10 mouse cellular contexts compared by ENCODE assay signal in genomic region chr12:73585850-73586249, GRCm38 (mm10). TPM values are rescaled to one million over a fixed set of nuclear protein-coding genes. Genes with fewer than 3 reads are reported as not detected.
DNase-seq lines count a peak whose midpoint lies in the region; ATAC-seq and TF ChIP-seq lines count a peak whose summit lies in the region.
"Had no signal": no experiment of that assay in that cellular context is flagged by ENCODE, and none has a peak within 500 bp of the region (broad histone marks: within the 10 kb centered on the region; RNA-seq: fewer than 3 reads in every experiment).

No protein-coding gene starts in this region.

- 0 out of 2 replicates have a peak, but pooled peaks have one; percentile 3 for ATAC-seq in hindbrain, embryonic 13.5 days (ENCODE audit: low FRiP score)
- no peak for ATAC-seq in granulocyte monocyte progenitor cell, adult 5-6 weeks (replicated peaks; ENCODE audit: poor library complexity, severe bottlenecking)

- DNase-seq in heart, adult 11 months: peak; percentile 87
- no peak for DNase-seq in heart, postnatal 10 days
- DNase-seq in midbrain, embryonic 10.5 days (ENCODE audit: low spot score): peak; percentile 24
- DNase-seq in cerebellum, adult 18-20 months: no peak
- no peak for DNase-seq in cerebellum, adult 9-10 months
- DNase-seq: left cerebral cortex, postnatal 4 days had no signal

- peak overlapping the region; percentile 92 for H3K4me2 ChIP-seq in hindbrain, embryonic 13.5 days

- 3% methylated on average over 7 of the region's 7 CpGs for WGBS in hindbrain, embryonic 13.5 days
- 5% methylated on average over 7 of the region's 7 CpGs for WGBS in midbrain, embryonic 10.5 days

- no peak overlapping the region for H3K27ac ChIP-seq in hindbrain, embryonic 13.5 days
- H3K27ac ChIP-seq in midbrain, embryonic 10.5 days (replicated peaks): no peak overlapping the region

- TF ChIP-seq CTCF in E14TG2a.4 (conservative IDR thresholded peaks at IDR 0.05; ENCODE audit: low read length): no peak

- no peaks in the 10 kb centered on the region for H3K36me3 ChIP-seq in E14TG2a.4 (ENCODE audit: insufficient read depth, low read length)
- no peaks in the 10 kb centered on the region for H3K36me3 ChIP-seq in hindbrain, embryonic 13.5 days
- no peaks in the 10 kb centered on the region for H3K36me3 ChIP-seq in midbrain, embryonic 10.5 days

- H3K9ac ChIP-seq in hindbrain, embryonic 13.5 days: peak overlapping the region; percentile 82; the same call in 1 of the 2 replicates

- peaks cover 57% of the 10 kb centered on the region for H3K27me3 ChIP-seq in E14TG2a.4 (ENCODE audit: insufficient read depth, low read length)
- H3K27me3 ChIP-seq in hindbrain, embryonic 13.5 days: peaks cover 49% of the 10 kb centered on the region
- H3K27me3 ChIP-seq in midbrain, embryonic 10.5 days (ENCODE audit: low read depth, poor library complexity, severe bottlenecking): peaks cover 67% of the 10 kb centered on the region

- H3K4me3 ChIP-seq in E14TG2a.4 (replicated peaks; ENCODE audit: low read length): peak overlapping the region; percentile 86
- peak overlapping the region; percentile 70 for H3K4me3 ChIP-seq in hindbrain, embryonic 13.5 days
- H3K4me3 ChIP-seq in midbrain, embryonic 10.5 days: peak overlapping the region; percentile 75

- no peaks in the 10 kb centered on the region for H3K9me3 ChIP-seq in E14TG2a.4 (ENCODE audit: low read length)
- no peaks in the 10 kb centered on the region for H3K9me3 ChIP-seq in hindbrain, embryonic 13.5 days
- H3K9me3 ChIP-seq in midbrain, embryonic 10.5 days (replicated peaks): no peaks in the 10 kb centered on the region

- peaks cover 22% of the 10 kb centered on the region for H3K4me1 ChIP-seq in E14TG2a.4 (replicated peaks; ENCODE audit: low read depth, low read length)
- peaks cover 24% of the 10 kb centered on the region for H3K4me1 ChIP-seq in hindbrain, embryonic 13.5 days (replicated peaks)
- peaks cover 21% of the 10 kb centered on the region for H3K4me1 ChIP-seq in midbrain, embryonic 10.5 days

- intact Hi-C loops in heart, postnatal 10 days (cut with DNase I): loop anchor here (2.0 kb wide), 1 partner anchor 101 kb away; no protein-coding TSS in a partner anchor

RNA-seq across cellular contexts. Expression of gene Prkch, which starts 1.3 kb away (rescaled TPM):
- total RNA-seq in heart, postnatal 10 days (2021): 10 to 100 TPM; 28.0 to 30.2 TPM
- 5.6 and 6.5 TPM in 2 replicates for polyA plus RNA-seq in hindbrain, embryonic 13.5 days (2015; fragmentation: Nextera tagmentation; extraction: Ambion mirVana)
- polyA plus RNA-seq in midbrain, embryonic 10.5 days (2016; fragmentation: Nextera tagmentation; extraction: Ambion mirVana): 4.0 and 4.9 TPM in 2 replicates
- total RNA-seq in granulocyte monocyte progenitor cell, adult 5-6 weeks (2014; fragmentation: Nextera tagmentation): 0.99 and 1.6 TPM in 2 replicates
- 2.6 and 5.3 TPM in 2 replicates for total RNA-seq in granulocyte monocyte progenitor cell, adult 5-6 weeks (2017)

RNA-seq across cellular contexts. Expression of gene Tmem30b, which starts 39.7 kb away (rescaled TPM):
- under 1 TPM; 0.20 to 0.34 TPM for total RNA-seq in heart, postnatal 10 days (2021)
- 0.39 and 0.84 TPM in 2 replicates for polyA plus RNA-seq in hindbrain, embryonic 13.5 days (2015; fragmentation: Nextera tagmentation; extraction: Ambion mirVana)
- 1.6 and 1.8 TPM in 2 replicates for polyA plus RNA-seq in midbrain, embryonic 10.5 days (2016; fragmentation: Nextera tagmentation; extraction: Ambion mirVana)
- total RNA-seq in granulocyte monocyte progenitor cell, adult 5-6 weeks (2014; fragmentation: Nextera tagmentation): not detected in 2 replicates
- not detected in 2 replicates for total RNA-seq in granulocyte monocyte progenitor cell, adult 5-6 weeks (2017)
- polyA plus RNA-seq: C2C12 had no signal

Comparison
In these comparisons a context has a peak if more than half of its experiments do, and no peak if none do; other contexts are left out.
1. DNase-seq: peak in heart, adult 11 months (single experiment) and midbrain, embryonic 10.5 days (single experiment); none in heart, postnatal 10 days (0 of 2), cerebellum, adult 18-20 months (0 of 2) and cerebellum, adult 9-10 months (single experiment).
2. RNA of gene Prkch, which starts 1.3 kb away (total RNA-seq): 28.0 to 30.2 TPM in heart, postnatal 10 days; 0.99 to 5.3 TPM in granulocyte monocyte progenitor cell, adult 5-6 weeks; every median in the first group is over 4 times any median in the second.
3. Peak in every context shown above with its lines, with median percentiles within 50 percentile points of each other: H3K4me3 ChIP-seq.